Mouse (Mus musculus) limb, embryonic 11.5 days (tissue): ENCODE data around the gene Pla2g15. TPM values are rescaled to one million over a fixed set of nuclear protein-coding genes. Genes with fewer than 3 reads are reported as not detected.

Experiments
- ATAC-seq: fragments of 200-750 bp; cut with Nextera tagmentation; 2 replicates; pipeline ENCODE4 v1.8.0; 2017; ENCODE audit warnings: low read depth; ENCODE audit not compliant: insufficient number of reproducible peaks, low FRiP score, low TSS enrichment
- DNase-seq: peaks from one replicate; pipeline ENCODE4 v3.0.0-alpha.2; 2015; ENCODE audit warnings: low spot score
- H3K27ac ChIP-seq: fragments of 300-500 bp; sonication (generic); replicated peaks from 2 replicates; pipeline ENCODE4 v1.5.1; 2014; ENCODE audit warnings: low read depth, mild to moderate bottlenecking, low read length
- H3K27me3 ChIP-seq: fragments of 300-500 bp; sonication (generic); 2 replicates; pipeline ENCODE4 v1.6.1; 2014; ENCODE audit warnings: mild to moderate bottlenecking, low read length, mixed read lengths; ENCODE audit not compliant: control insufficient read depth, insufficient read depth
- H3K36me3 ChIP-seq: fragments of 300-500 bp; sonication (generic); 2 replicates; pipeline ENCODE4 v1.6.1; 2014; ENCODE audit warnings: mild to moderate bottlenecking, low read length, moderate library complexity, mixed read lengths; ENCODE audit not compliant: control insufficient read depth, insufficient read depth
- H3K4me1 ChIP-seq: fragments of 300-500 bp; sonication (generic); 2 replicates; pipeline ENCODE4 v1.6.1; 2014; ENCODE audit warnings: low read length, mixed read lengths; ENCODE audit not compliant: control insufficient read depth, insufficient read depth
- H3K4me2 ChIP-seq: fragments of 300-500 bp; sonication (generic); 2 replicates; pipeline ENCODE4 v1.6.1; 2014; ENCODE audit warnings: low read depth, mild to moderate bottlenecking, moderate library complexity; ENCODE audit not compliant: severe bottlenecking
- H3K4me3 ChIP-seq: fragments of 300-500 bp; sonication (generic); 2 replicates; pipeline ENCODE4 v1.5.1; 2014; ENCODE audit warnings: low read depth, low read length
- H3K9ac ChIP-seq: fragments of 300-500 bp; sonication (generic); 2 replicates; pipeline ENCODE4 v1.6.1; 2014; ENCODE audit warnings: mild to moderate bottlenecking, low read length
- H3K9me3 ChIP-seq: fragments of 300-500 bp; sonication (generic); 2 replicates; pipeline ENCODE4 v1.6.1; 2016; ENCODE audit warnings: low read length; ENCODE audit not compliant: control insufficient read depth
- WGBS: fragments of 180-500 bp; shearing (Covaris S2); extraction: QIAGEN DNeasy Blood & Tissue Kit; methylation state at CpG from one replicate; pipeline ENCODE4 v1.1.7; 2014; 5-methylcytosine and 5-hydroxymethylcytosine counted together
- polyA plus RNA-seq: library from polyadenylated mRNA; unstranded; fragments of >200 nt; fragmentation: Nextera tagmentation; extraction: Ambion mirVana; gene quantifications from 2 replicates; pipeline ENCODE4 v1.2.1, GENCODE M21; 2014

Gene Pla2g15
- polyA plus RNA-seq, 1 experiment from 2014 or later: 6.7 TPM

GRCm38 (mm10) chr8:106210035-106210731 lies 60.0 kb downstream of the Pla2g15 start:
- peak; percentile 35 for DNase-seq
- Histone ChIP-seq H3K27ac (peak overlapping the region; percentile 81), H3K9ac (peak overlapping the region; percentile 91), H3K36me3 (peaks cover 13% of the 10 kb centered on the region), H3K4me1 (peaks cover 10% of the 10 kb centered on the region; the same call in 1 of the 2 replicates), H3K4me3 (peak overlapping the region; percentile 89), H3K27me3 (no peaks in the 10 kb centered on the region), H3K9me3 (no peaks in the 10 kb centered on the region), H3K4me2 (peak overlapping the region; percentile 76)
- 2% methylated on average over 35 of the region's 35 CpGs for WGBS
- ATAC-seq: peak; percentile 67

GRCm38 (mm10) chr8:106210821-106211345 lies 60.7 kb downstream of the Pla2g15 start, which contains the start of the genes Slc7a6os and Prmt7:
Slc7a6os (minus strand) TSS chr8:106210935.
Prmt7 (plus strand) TSS chr8:106210936.
- Histone ChIP-seq H3K36me3 (peaks cover 13% of the 10 kb centered on the region), H3K9me3 (no peaks in the 10 kb centered on the region), H3K4me2 (peak within 1 kb of the TSS; percentile 76), H3K27me3 (no peaks in the 10 kb centered on the region), H3K27ac (peak within 1 kb of the TSS; percentile 81), H3K9ac (peak within 1 kb of the TSS; percentile 91), H3K4me1 (peaks cover 10% of the 10 kb centered on the region; the same call in 1 of the 2 replicates), H3K4me3 (peak within 1 kb of the TSS; percentile 89)
- WGBS: under 1% methylated on average over 52 of the region's 52 CpGs
- ATAC-seq: peak; percentile 97
- DNase-seq: peak; percentile 95

GRCm38 (mm10) chr8:106211421-106211820 lies 61.2 kb downstream of the Pla2g15 start:
- Histone ChIP-seq H3K36me3 (peaks cover 12% of the 10 kb centered on the region), H3K4me1 (peaks cover 10% of the 10 kb centered on the region; the same call in 1 of the 2 replicates), H3K27me3 (no peaks in the 10 kb centered on the region), H3K4me2 (peak overlapping the region; percentile 76), H3K9me3 (no peaks in the 10 kb centered on the region), H3K27ac (peak overlapping the region; percentile 81), H3K9ac (peak overlapping the region; percentile 91), H3K4me3 (peak overlapping the region; percentile 89)
- ATAC-seq (no peak), DNase-seq (no peak)
- WGBS: 8% methylated on average over 13 of the region's 13 CpGs

- 89% methylated on average over 3 of the region's 3 CpGs for WGBS
- no peak for DNase-seq
These were observed 63.8 kb downstream of the Pla2g15 start for GRCm38 (mm10) chr8:106213959-106214358.

More at GRCm38 (mm10) chr8:106213959-106214358, 63.8 kb downstream of the Pla2g15 start:
- no peaks in the 10 kb centered on the region for H3K9me3 ChIP-seq
- H3K9ac ChIP-seq: no peak overlapping the region
- peaks cover 10% of the 10 kb centered on the region for H3K36me3 ChIP-seq
- no peak overlapping the region for H3K4me2 ChIP-seq
- H3K27ac ChIP-seq: no peak overlapping the region
- peaks cover 10% of the 10 kb centered on the region; the same call in 1 of the 2 replicates for H3K4me1 ChIP-seq
- ATAC-seq: no peak
- H3K4me3 ChIP-seq: no peak overlapping the region
- no peaks in the 10 kb centered on the region for H3K27me3 ChIP-seq

Other genes starting within 250 kb of the Pla2g15 start
- 27.8 and 28.9 TPM in 2 replicates for gene Pskh1, start 250.0 kb upstream of the Pla2g15 start, polyA plus RNA-seq
- 1.1 and 1.5 TPM in 2 replicates for gene Ctrl, start 216.5 kb upstream of the Pla2g15 start, polyA plus RNA-seq
- gene Psmb10, start 212.0 kb upstream of the Pla2g15 start, polyA plus RNA-seq: 24.6 and 28.4 TPM in 2 replicates
- gene Lcat, start 207.0 kb upstream of the Pla2g15 start, polyA plus RNA-seq: 1.2 and 1.3 TPM in 2 replicates
- gene Slc12a4, start 184.3 kb upstream of the Pla2g15 start, polyA plus RNA-seq: 23.5 and 27.2 TPM in 2 replicates
- gene Dpep3, start 171.0 kb upstream of the Pla2g15 start, polyA plus RNA-seq: not detected in 2 replicates
- 18.8 and 21.8 TPM in 2 replicates for gene Dus2, start 159.1 kb upstream of the Pla2g15 start, polyA plus RNA-seq
- gene Dpep2nb, start 144.4 kb upstream of the Pla2g15 start, polyA plus RNA-seq: not detected in 2 replicates
- 23.1 and 24.9 TPM in 2 replicates for gene Ddx28, start 138.5 kb upstream of the Pla2g15 start, polyA plus RNA-seq
- gene Nfatc3, start 91.6 kb upstream of the Pla2g15 start, polyA plus RNA-seq: 6.4 and 6.6 TPM in 2 replicates
- gene Esrp2, start 13.4 kb upstream of the Pla2g15 start, polyA plus RNA-seq: 4.6 and 5.6 TPM in 2 replicates
- gene Slc7a6, start 18.5 kb downstream of the Pla2g15 start, polyA plus RNA-seq: 101 and 107 TPM in 2 replicates
- gene Slc7a6os, start 60.5 kb downstream of the Pla2g15 start, polyA plus RNA-seq: 50.8 and 52.9 TPM in 2 replicates
- gene Prmt7, start 60.5 kb downstream of the Pla2g15 start, polyA plus RNA-seq: 61.7 and 61.8 TPM in 2 replicates
- 0.30 and 0.49 TPM in 2 replicates for gene Smpd3, start 187.6 kb downstream of the Pla2g15 start, polyA plus RNA-seq